Mouse (Mus musculus) lung, postnatal 0 days (tissue): ENCODE measurements around the gene Gnao1. TPM values are rescaled to one million over a fixed set of nuclear protein-coding genes. Genes with fewer than 3 reads are reported as not detected.

Source experiments
- ATAC-seq: fragments of 200-750 bp; cut with Nextera tagmentation; 2 replicates; pipeline ENCODE4 v1.8.0; 2017; ENCODE audit warnings: moderate library complexity
- DNase-seq: peaks from one replicate; pipeline ENCODE4 v3.0.0-alpha.2; 2016; ENCODE audit warnings: low spot score
- H3K27ac ChIP-seq: fragments of 300-500 bp; sonication (generic); 2 replicates; pipeline ENCODE4 v1.5.1; 2014; ENCODE audit warnings: antibody characterized with exemption, mild to moderate bottlenecking, low read length, mixed read lengths
- H3K27me3 ChIP-seq: fragments of 300-500 bp; sonication (generic); replicated peaks from 2 replicates; pipeline ENCODE4 v1.6.1; 2014; ENCODE audit warnings: low read length, mixed read lengths; ENCODE audit not compliant: insufficient read depth
- H3K36me3 ChIP-seq: fragments of 300-500 bp; sonication (generic); 2 replicates; pipeline ENCODE4 v1.6.1; 2014; ENCODE audit warnings: low read length, mixed read lengths; ENCODE audit not compliant: insufficient read depth
- H3K4me1 ChIP-seq: fragments of 300-500 bp; sonication (generic); 2 replicates; pipeline ENCODE4 v1.6.1; 2014; ENCODE audit warnings: antibody characterized with exemption, low read depth, low read length, mixed read lengths; ENCODE audit not compliant: insufficient read depth
- H3K4me2 ChIP-seq: fragments of 300-500 bp; sonication (generic); replicated peaks from 2 replicates; pipeline ENCODE4 v1.6.1; 2014; ENCODE audit warnings: low read depth, mild to moderate bottlenecking, low read length, moderate library complexity, mixed read lengths
- H3K4me3 ChIP-seq: fragments of 300-500 bp; sonication (generic); 2 replicates; pipeline ENCODE4 v1.5.1; 2014; ENCODE audit warnings: low read depth, low read length
- H3K9ac ChIP-seq: fragments of 300-500 bp; sonication (generic); replicated peaks from 2 replicates; pipeline ENCODE4 v1.6.1; 2014; ENCODE audit warnings: low read depth, mild to moderate bottlenecking
- H3K9me3 ChIP-seq: fragments of 300-500 bp; sonication (generic); 2 replicates; pipeline ENCODE4 v1.6.1; 2016; ENCODE audit warnings: low read length, mixed read lengths
- CTCF ChIP-seq: IDR thresholded peaks from 2 replicates; pipeline ENCODE4 v1.5.1; 2016; ENCODE audit warnings: antibody characterized with exemption, mild to moderate bottlenecking
- EP300 ChIP-seq: IDR thresholded peaks from 2 replicates; pipeline ENCODE4 v1.6.1; 2016; ENCODE audit warnings: antibody characterized with exemption, mild to moderate bottlenecking, control low read depth
- WGBS: fragments of 180-500 bp; shearing (Covaris S2); extraction: QIAGEN DNeasy Blood & Tissue Kit; methylation state at CpG from one replicate; pipeline ENCODE4 v1.1.7; 2014; 5-methylcytosine and 5-hydroxymethylcytosine counted together
- polyA plus RNA-seq: library from polyadenylated mRNA; unstranded; fragments of >200 nt; fragmentation: Nextera tagmentation; extraction: Ambion mirVana; gene quantifications from 2 replicates; pipeline ENCODE4 v1.2.1, GENCODE M21; 2015

The Gnao1 gene
- polyA plus RNA-seq, 1 experiment from 2014 or later = 5.9 TPM

DNA sequence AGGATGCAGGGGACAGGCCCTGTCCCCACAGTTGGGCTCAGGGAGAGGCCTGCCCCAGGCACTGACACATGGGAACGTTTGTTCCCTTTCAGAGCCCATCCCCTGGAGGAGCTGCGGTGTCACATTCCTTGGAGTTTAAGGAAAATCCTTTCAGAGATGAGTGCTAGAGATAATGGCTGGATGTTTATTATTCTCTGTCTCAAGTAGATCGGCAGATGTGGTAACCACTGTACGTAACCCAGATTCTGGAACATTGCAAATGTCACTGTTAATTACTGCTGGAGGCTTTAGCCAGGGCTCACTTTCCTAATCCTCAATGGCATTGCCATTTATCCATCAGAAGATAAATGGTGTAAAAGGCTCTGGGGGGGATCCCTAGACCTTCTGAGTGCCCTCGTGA, 44.9 kb downstream of the Gnao1 start:
- Histone ChIP-seq H3K27me3 (no peaks in the 10 kb centered on the region), H3K9me3 (no peaks in the 10 kb centered on the region), H3K36me3 (no peaks in the 10 kb centered on the region), H3K4me3 (no peak overlapping the region), H3K9ac (no peak overlapping the region), H3K4me1 (no peaks in the 10 kb centered on the region), H3K4me2 (no peak overlapping the region), H3K27ac (no peak overlapping the region)
- DNase-seq (peak; percentile 67), ATAC-seq (peak; percentile 40)
- TF ChIP-seq CTCF = no peak
- TF ChIP-seq EP300 = no peak
- WGBS = 22% methylated on average over 5 of the region's 5 CpGs

DNA sequence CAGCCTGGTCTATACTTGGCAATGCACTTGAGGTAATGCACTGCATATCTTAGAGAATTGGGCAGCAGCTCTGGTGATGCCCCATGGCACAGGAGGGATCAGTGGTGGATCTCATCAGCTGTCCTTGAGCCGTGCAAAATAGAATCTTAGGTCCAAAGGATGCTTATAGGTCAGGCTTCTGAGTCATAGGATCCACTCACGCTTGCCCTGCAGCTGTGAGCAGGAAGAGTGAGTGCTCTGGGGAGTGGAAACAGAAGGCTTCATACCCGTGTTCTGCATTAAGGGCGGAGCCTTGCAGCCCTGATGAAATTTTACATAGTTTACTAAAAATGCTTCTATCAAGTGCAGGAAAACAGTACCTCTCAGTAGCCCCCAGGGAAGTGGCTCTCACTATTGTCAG, 45.5 kb downstream of the Gnao1 start:
- Histone ChIP-seq H3K9ac (no peak overlapping the region), H3K4me1 (no peaks in the 10 kb centered on the region), H3K27ac (no peak overlapping the region), H3K9me3 (no peaks in the 10 kb centered on the region), H3K4me2 (no peak overlapping the region), H3K36me3 (no peaks in the 10 kb centered on the region), H3K27me3 (no peaks in the 10 kb centered on the region), H3K4me3 (no peak overlapping the region)
- TF ChIP-seq EP300 (no peak), CTCF (no peak)
- ATAC-seq (peak; percentile 26), DNase-seq (peak; percentile 15)
- 51% methylated on average over 4 of the region's 4 CpGs for WGBS

DNA sequence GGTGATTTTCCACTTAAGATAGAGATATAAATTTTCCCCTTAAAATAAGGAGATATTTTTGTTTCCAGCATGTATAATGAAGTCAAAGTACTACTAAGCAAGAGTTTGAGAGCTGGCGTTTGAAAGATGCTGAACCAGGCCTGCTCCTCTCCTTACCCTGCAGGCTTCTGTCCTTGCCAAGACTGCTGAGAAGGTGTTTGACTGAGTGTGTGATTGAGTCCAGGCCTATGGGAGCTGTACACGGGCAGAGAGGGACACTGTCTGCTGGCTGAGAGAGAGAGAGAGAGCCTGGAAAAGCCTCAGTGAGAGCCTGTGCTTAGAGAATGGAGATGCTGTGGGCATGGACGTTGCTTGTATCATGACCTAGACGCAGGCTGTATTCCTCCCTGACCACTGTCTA, 47.4 kb downstream of the Gnao1 start:
- Histone ChIP-seq H3K9ac (no peak overlapping the region), H3K27me3 (no peaks in the 10 kb centered on the region), H3K9me3 (no peaks in the 10 kb centered on the region), H3K4me1 (no peaks in the 10 kb centered on the region), H3K4me3 (no peak overlapping the region), H3K36me3 (no peaks in the 10 kb centered on the region), H3K4me2 (no peak overlapping the region), H3K27ac (no peak overlapping the region)
- WGBS = 72% methylated on average over 4 of the region's 4 CpGs
- DNase-seq (no peak), ATAC-seq (no peak)
- no peak for TF ChIP-seq CTCF
- no peak for TF ChIP-seq EP300

DNA sequence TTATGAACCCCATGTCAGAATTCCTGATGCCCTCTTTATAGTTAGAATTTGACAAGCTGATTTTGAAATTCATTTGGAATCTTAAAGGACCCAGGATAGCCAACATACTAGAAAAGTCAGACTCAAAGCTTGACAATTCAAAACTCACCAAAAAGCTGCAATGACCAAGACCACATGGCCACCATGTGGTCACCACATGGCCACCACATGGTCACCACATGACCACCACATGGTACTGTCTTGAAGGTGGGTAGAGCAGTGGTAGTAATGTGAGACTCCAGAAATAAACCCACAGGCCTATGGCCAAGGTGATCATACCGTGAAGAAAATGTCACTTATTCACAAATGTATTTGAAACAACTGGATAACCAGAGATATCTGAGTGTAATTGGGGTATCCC, 48.5 kb downstream of the Gnao1 start:
- Histone ChIP-seq H3K27me3 (no peaks in the 10 kb centered on the region), H3K4me1 (no peaks in the 10 kb centered on the region), H3K9ac (no peak overlapping the region), H3K4me2 (no peak overlapping the region), H3K9me3 (no peaks in the 10 kb centered on the region), H3K4me3 (no peak overlapping the region), H3K27ac (no peak overlapping the region), H3K36me3 (no peaks in the 10 kb centered on the region)
- 94% methylated on average over 1 of the region's 1 CpGs for WGBS
- no peak for TF ChIP-seq CTCF
- TF ChIP-seq EP300 = no peak
- DNase-seq = no peak
- ATAC-seq = no peak

DNA sequence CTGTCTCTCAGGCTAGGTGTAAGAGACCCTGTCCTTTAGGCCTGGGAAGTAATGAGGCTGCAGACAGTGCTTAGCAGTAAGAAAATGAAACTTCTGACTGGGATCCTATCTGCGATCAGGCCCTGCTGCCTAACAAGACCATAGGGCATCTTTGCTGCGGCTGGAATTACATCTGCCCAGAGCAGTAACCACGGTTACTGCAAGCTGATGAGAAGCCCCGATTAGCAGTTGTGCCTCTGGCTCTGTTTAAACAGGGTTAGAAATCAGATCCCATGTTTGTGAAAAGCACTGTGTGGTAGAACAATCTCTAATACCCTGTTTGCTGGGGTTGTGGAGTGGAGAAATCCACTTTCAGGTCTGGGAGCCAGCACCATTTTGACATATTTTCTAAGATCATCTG, 50.3 kb downstream of the Gnao1 start:
- Histone ChIP-seq H3K4me2 (no peak overlapping the region), H3K9me3 (no peaks in the 10 kb centered on the region), H3K27me3 (no peaks in the 10 kb centered on the region), H3K4me1 (no peaks in the 10 kb centered on the region), H3K27ac (no peak overlapping the region), H3K9ac (no peak overlapping the region), H3K4me3 (no peak overlapping the region), H3K36me3 (no peaks in the 10 kb centered on the region)
- TF ChIP-seq EP300 (no peak), CTCF (no peak)
- 48% methylated on average over 4 of the region's 4 CpGs for WGBS
- ATAC-seq = no peak
- DNase-seq = no peak

DNA sequence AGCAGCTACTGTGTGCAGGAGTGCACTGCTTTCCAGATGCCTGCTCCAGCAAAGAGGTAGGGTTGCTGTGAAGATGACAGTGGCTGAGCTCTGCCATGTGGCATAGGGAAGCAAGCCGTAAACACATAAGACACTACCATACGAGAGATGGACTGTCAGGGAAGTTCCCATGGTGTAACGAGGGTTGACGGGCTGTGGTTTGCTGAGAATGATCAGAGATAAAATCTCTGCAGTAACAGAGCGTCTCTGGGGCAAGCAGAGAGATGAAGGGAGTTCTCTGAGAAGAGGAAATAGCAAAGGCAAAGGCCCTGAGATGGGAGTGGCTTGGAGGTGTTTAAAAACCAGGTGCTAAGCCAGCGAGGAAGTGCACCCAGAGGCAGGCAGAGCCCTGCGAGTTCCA, 54.3 kb downstream of the Gnao1 start:
- Histone ChIP-seq H3K27me3 (no peaks in the 10 kb centered on the region), H3K4me2 (no peak overlapping the region), H3K9me3 (no peaks in the 10 kb centered on the region), H3K36me3 (no peaks in the 10 kb centered on the region), H3K4me3 (no peak overlapping the region), H3K27ac (no peak overlapping the region), H3K9ac (no peak overlapping the region), H3K4me1 (no peaks in the 10 kb centered on the region)
- WGBS = 53% methylated on average over 7 of the region's 7 CpGs
- no peak for TF ChIP-seq EP300
- no peak for TF ChIP-seq CTCF
- ATAC-seq (no peak), DNase-seq (no peak)

DNA sequence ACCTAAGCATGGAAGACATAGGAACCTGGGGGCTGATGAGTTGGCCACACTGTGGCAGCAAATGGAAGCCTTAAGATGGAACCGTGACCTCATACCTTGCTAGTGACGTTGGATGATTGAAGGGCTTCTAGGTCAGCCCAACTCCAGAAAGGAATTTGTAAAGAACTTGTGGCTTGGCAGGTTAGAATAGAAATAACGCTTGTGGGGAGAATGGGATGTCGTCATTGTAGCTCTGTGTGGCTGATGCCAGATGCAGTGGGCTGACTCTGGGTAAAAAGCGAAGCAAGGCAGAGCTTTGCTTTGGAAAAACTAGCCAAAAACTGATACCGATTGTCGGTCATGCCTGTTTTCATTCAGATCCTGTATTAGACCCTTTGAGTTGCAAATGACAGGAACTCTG, 56.5 kb downstream of the Gnao1 start:
- no peak overlapping the region for H3K9ac ChIP-seq
- 81% methylated on average over 7 of the region's 7 CpGs for WGBS
- no peaks in the 10 kb centered on the region for H3K27me3 ChIP-seq
- no peak overlapping the region for H3K4me2 ChIP-seq
- TF ChIP-seq EP300 (no peak), CTCF (no peak)
- no peak overlapping the region for H3K4me3 ChIP-seq
- no peaks in the 10 kb centered on the region for H3K4me1 ChIP-seq
- H3K9me3 ChIP-seq = no peaks in the 10 kb centered on the region
- H3K27ac ChIP-seq = no peak overlapping the region
- H3K36me3 ChIP-seq = no peaks in the 10 kb centered on the region
- no peak for DNase-seq
- no peak for ATAC-seq
